Mouse (Mus musculus): ENCODE measurements around the gene Nectin3. TPM values are rescaled to one million over a fixed set of nuclear protein-coding genes. Genes with fewer than 3 reads are reported as not detected.

Gene Nectin3
- polyA plus RNA-seq, 1 experiment from 2014 or later = 11.8 TPM

DNA sequence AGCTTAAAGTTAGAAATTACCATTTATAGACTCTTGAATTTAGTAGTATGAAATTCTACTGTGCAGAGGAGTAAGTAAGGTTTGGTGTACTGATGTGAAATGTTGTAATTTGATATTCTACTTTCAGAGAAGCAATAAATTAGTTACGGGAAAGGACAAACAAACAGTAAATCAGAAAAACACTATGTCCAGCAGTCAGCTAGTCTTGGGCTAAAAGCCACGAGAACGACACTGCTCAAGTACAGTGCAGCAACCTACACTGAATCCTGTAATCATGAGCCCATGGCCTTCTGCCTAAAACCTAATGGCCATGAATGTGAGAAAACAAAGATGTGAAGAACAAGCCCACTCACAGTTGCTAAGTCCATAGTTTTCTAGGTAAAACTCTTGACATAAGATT is 46.9 kb downstream of the Nectin3 start:
- Histone ChIP-seq H3K9ac (ENCODE audit: low read depth, low read length) (no peak overlapping the region), H3K4me1 (ENCODE audit: control insufficient read depth, insufficient read depth, low read depth, low read length) (no peaks in the 10 kb centered on the region), H3K4me3 (ENCODE audit: low read length) (no peak overlapping the region), H3K36me3 (ENCODE audit: control insufficient read depth, insufficient read depth, low read length) (peaks cover 4% of the 10 kb centered on the region; the same call in 1 of the 2 replicates), H3K27me3 (replicated peaks; ENCODE audit: control insufficient read depth, insufficient read depth, low read length) (no peaks in the 10 kb centered on the region), H3K9me3 (ENCODE audit: control insufficient read depth, low read length) (no peaks in the 10 kb centered on the region), H3K4me2 (ENCODE audit: low read length) (no peak overlapping the region), H3K27ac (ENCODE audit: low read depth, low read length) (no peak overlapping the region)
- WGBS = 88% methylated on average over 3 of the region's 3 CpGs
- no peak for ATAC-seq

GRCm38 (mm10) chr16:46449013-46449412 is 49.3 kb downstream of the Nectin3 start:
- Histone ChIP-seq H3K9me3 (ENCODE audit: control insufficient read depth, low read length) (no peaks in the 10 kb centered on the region), H3K4me2 (ENCODE audit: low read length) (no peak overlapping the region), H3K36me3 (ENCODE audit: control insufficient read depth, insufficient read depth, low read length) (peaks cover 4% of the 10 kb centered on the region; the same call in 1 of the 2 replicates), H3K27ac (ENCODE audit: low read depth, low read length) (no peak overlapping the region), H3K27me3 (replicated peaks; ENCODE audit: control insufficient read depth, insufficient read depth, low read length) (no peaks in the 10 kb centered on the region), H3K4me3 (ENCODE audit: low read length) (no peak overlapping the region), H3K4me1 (ENCODE audit: control insufficient read depth, insufficient read depth, low read depth, low read length) (no peaks in the 10 kb centered on the region), H3K9ac (ENCODE audit: low read depth, low read length) (no peak overlapping the region)
- 86% methylated on average over 6 of the region's 6 CpGs for WGBS
- no peak for ATAC-seq

DNA sequence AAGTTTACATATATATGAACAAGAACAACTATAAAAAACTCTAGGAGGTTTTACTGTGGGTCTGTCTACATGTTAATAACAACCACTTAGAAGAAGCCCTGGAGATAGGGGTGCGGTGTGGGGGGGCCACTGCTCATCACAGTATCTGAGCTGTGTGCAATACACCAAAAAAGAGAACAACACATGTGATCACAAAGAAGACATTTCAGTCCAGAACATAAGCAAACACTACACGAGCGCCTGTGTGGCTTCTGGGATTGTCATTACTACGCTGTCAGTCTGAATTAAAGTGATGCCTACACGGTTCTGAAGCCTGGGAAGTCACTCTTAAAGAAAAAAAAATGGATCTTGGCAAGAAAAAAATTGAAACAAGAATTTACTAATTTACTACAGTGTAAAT is 67.0 kb downstream of the Nectin3 start:
- H3K4me3 ChIP-seq (ENCODE audit: low read length) = no peak overlapping the region
- H3K9ac ChIP-seq (ENCODE audit: low read depth, low read length) = no peak overlapping the region
- H3K4me2 ChIP-seq (ENCODE audit: low read length) = no peak overlapping the region
- H3K27me3 ChIP-seq (replicated peaks; ENCODE audit: control insufficient read depth, insufficient read depth, low read length) = no peaks in the 10 kb centered on the region
- 77% methylated on average over 5 of the region's 5 CpGs for WGBS
- no peaks in the 10 kb centered on the region for H3K4me1 ChIP-seq (ENCODE audit: control insufficient read depth, insufficient read depth, low read depth, low read length)
- H3K9me3 ChIP-seq (ENCODE audit: control insufficient read depth, low read length) = no peaks in the 10 kb centered on the region
- no peak overlapping the region for H3K27ac ChIP-seq (ENCODE audit: low read depth, low read length)
- peak; percentile 65 for ATAC-seq
- peaks cover 6% of the 10 kb centered on the region; the same call in 1 of the 2 replicates for H3K36me3 ChIP-seq (ENCODE audit: control insufficient read depth, insufficient read depth, low read length)

DNA sequence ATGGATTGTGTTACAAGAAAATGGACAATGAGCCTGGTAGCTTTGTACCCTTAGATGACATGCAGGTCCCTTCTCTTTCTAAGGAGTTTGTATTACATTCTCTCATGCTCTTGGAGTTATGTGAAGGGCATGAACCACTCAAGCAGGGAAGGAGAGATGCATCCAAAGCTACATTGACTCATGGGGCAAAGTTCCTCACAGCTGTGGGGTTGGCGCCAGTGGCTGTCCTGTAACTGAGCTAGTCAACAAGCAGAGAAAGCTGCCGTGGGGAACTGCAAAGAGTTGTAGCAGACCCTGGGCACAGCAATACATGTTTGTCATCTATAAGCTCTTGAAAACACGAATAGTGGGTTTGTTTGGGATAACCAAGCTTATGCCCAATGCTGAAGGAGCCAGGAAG is 82.1 kb downstream of the Nectin3 start:
- no peak overlapping the region for H3K4me2 ChIP-seq (ENCODE audit: low read length)
- whole genome bisulfite sequencing = 94% methylated on average over 3 of the region's 3 CpGs
- H3K4me1 ChIP-seq (ENCODE audit: control insufficient read depth, insufficient read depth, low read depth, low read length) = no peaks in the 10 kb centered on the region
- no peak for ATAC-seq
- H3K27ac ChIP-seq (ENCODE audit: low read depth, low read length) = no peak overlapping the region
- no peaks in the 10 kb centered on the region for H3K9me3 ChIP-seq (ENCODE audit: control insufficient read depth, low read length)
- no peaks in the 10 kb centered on the region for H3K27me3 ChIP-seq (replicated peaks; ENCODE audit: control insufficient read depth, insufficient read depth, low read length)
- H3K9ac ChIP-seq (ENCODE audit: low read depth, low read length) = no peak overlapping the region
- peaks cover 5% of the 10 kb centered on the region; the same call in 1 of the 2 replicates for H3K36me3 ChIP-seq (ENCODE audit: control insufficient read depth, insufficient read depth, low read length)
- no peak overlapping the region for H3K4me3 ChIP-seq (ENCODE audit: low read length)

- no peak overlapping the region for H3K4me3 ChIP-seq (ENCODE audit: low read length)
- H3K27me3 ChIP-seq (replicated peaks; ENCODE audit: control insufficient read depth, insufficient read depth, low read length) = no peaks in the 10 kb centered on the region
- peaks cover 2% of the 10 kb centered on the region; the same call in 1 of the 2 replicates for H3K4me1 ChIP-seq (ENCODE audit: control insufficient read depth, insufficient read depth, low read depth, low read length)
- 73% methylated on average over 3 of the region's 3 CpGs for WGBS
- H3K27ac ChIP-seq (ENCODE audit: low read depth, low read length) = no peak overlapping the region
- H3K9me3 ChIP-seq (ENCODE audit: control insufficient read depth, low read length) = no peaks in the 10 kb centered on the region
- H3K9ac ChIP-seq (ENCODE audit: low read depth, low read length) = no peak overlapping the region
- no peak overlapping the region for H3K4me2 ChIP-seq (ENCODE audit: low read length)
- no peak for ATAC-seq
- H3K36me3 ChIP-seq (ENCODE audit: control insufficient read depth, insufficient read depth, low read length) = no peaks in the 10 kb centered on the region
Observed at GRCm38 (mm10) chr16:46410739-46411057, 87.6 kb downstream of the Nectin3 start.

- Histone ChIP-seq H3K4me2 (ENCODE audit: low read length) (no peak overlapping the region), H3K4me3 (ENCODE audit: low read length) (no peak overlapping the region), H3K9ac (ENCODE audit: low read depth, low read length) (no peak overlapping the region), H3K27ac (ENCODE audit: low read depth, low read length) (no peak overlapping the region), H3K27me3 (replicated peaks; ENCODE audit: control insufficient read depth, insufficient read depth, low read length) (no peaks in the 10 kb centered on the region), H3K36me3 (ENCODE audit: control insufficient read depth, insufficient read depth, low read length) (no peaks in the 10 kb centered on the region), H3K9me3 (ENCODE audit: control insufficient read depth, low read length) (no peaks in the 10 kb centered on the region), H3K4me1 (ENCODE audit: control insufficient read depth, insufficient read depth, low read depth, low read length) (peaks cover 2% of the 10 kb centered on the region; the same call in 1 of the 2 replicates)
- 71% methylated on average over 6 of the region's 6 CpGs for WGBS
- ATAC-seq = no peak
Observed at GRCm38 (mm10) chr16:46410053-46410738, 88.1 kb downstream of the Nectin3 start.

DNA sequence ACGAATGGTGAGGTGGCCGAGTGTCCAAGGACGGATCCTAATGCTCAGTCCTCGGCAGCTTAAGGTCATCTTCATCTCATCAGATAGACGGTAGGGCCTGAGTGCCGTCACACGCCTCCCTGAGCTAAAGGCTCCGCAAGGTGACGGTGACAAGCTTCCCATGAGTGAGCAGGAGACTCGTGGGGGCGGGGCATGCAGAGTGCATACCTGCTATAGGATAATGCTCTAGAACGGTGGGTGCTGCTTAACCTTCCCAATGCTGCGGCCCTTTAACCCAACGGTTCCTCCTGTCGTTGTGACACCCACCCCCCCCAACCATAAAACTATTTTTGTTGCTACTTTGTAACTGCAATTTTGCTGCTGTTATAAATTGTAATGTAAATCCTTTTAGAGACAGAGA is 90.3 kb downstream of the Nectin3 start:
- Histone ChIP-seq H3K9ac (ENCODE audit: low read depth, low read length) (no peak overlapping the region), H3K4me3 (ENCODE audit: low read length) (no peak overlapping the region), H3K36me3 (ENCODE audit: control insufficient read depth, insufficient read depth, low read length) (no peaks in the 10 kb centered on the region), H3K4me2 (ENCODE audit: low read length) (no peak overlapping the region), H3K9me3 (ENCODE audit: control insufficient read depth, low read length) (no peaks in the 10 kb centered on the region), H3K27me3 (replicated peaks; ENCODE audit: control insufficient read depth, insufficient read depth, low read length) (no peaks in the 10 kb centered on the region), H3K27ac (ENCODE audit: low read depth, low read length) (no peak overlapping the region), H3K4me1 (ENCODE audit: control insufficient read depth, insufficient read depth, low read depth, low read length) (peaks cover 2% of the 10 kb centered on the region; the same call in 1 of the 2 replicates)
- no peak for ATAC-seq
- 96% methylated on average over 15 of the region's 15 CpGs for WGBS

DNA sequence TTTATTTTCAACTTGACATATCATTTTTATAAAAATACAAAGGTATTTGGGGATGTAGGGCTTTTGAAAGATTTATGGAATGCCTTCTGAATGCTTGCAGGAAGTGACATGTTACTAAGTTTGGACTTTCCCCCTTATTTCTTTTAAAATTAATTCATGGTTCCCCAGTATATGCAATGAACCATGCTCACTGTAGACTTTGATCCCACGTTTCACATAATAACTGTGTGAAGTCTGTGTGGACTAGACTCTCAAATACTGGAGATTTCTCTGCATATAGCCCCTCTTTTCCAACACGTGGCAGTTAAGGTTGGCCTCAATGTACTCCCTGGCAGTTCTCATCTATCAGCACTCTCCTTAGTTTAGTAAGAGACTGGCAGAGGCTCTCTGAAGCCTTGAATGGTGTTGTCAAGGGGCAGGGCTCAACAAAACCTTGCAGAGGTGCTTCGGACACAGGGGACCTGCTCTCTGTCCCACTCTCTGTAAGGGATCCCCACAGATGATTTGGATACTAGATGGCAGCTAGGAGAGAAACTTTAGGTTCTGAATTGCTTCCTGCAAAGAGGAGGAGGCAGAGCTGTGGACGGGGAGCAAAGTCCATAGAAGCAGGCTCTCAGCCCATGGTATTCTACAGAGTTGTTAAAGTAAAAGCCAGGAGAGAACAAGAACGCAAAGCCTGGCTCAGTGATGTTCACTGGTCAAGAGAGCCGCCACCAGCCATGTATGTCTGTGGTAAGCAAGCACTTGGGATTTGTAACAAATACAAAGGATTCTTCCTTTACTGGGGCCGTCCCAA is 91.3 kb downstream of the Nectin3 start:
- Histone ChIP-seq H3K4me3 (ENCODE audit: low read length) (no peak overlapping the region), H3K27me3 (replicated peaks; ENCODE audit: control insufficient read depth, insufficient read depth, low read length) (no peaks in the 10 kb centered on the region), H3K27ac (ENCODE audit: low read depth, low read length) (no peak overlapping the region), H3K9ac (ENCODE audit: low read depth, low read length) (no peak overlapping the region), H3K9me3 (ENCODE audit: control insufficient read depth, low read length) (no peaks in the 10 kb centered on the region), H3K36me3 (ENCODE audit: control insufficient read depth, insufficient read depth, low read length) (no peaks in the 10 kb centered on the region), H3K4me2 (ENCODE audit: low read length) (no peak overlapping the region), H3K4me1 (ENCODE audit: control insufficient read depth, insufficient read depth, low read depth, low read length) (peaks cover 2% of the 10 kb centered on the region; the same call in 1 of the 2 replicates)
- no peak for ATAC-seq
- WGBS = 89% methylated on average over 7 of the region's 7 CpGs

DNA sequence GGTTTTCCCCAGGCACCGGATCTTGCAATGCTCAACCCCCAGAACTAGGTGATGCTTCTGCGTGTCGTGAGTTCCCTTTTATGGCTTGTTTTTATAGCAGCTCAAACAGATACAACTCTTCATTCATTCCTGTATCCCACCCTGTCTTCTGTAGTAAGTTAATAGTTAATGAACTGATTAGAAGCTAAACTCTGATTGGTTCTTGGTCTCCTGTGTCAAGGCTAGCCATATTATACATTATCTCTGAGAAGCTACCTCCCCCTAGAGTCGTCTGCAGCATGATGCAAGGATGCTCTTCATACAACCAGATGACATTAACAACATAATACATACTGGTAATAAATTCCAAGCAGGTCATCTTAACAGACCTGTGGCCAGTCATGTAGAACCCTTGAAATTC is 100.4 kb downstream of the Nectin3 start:
- ATAC-seq = no peak
- Histone ChIP-seq H3K4me2 (ENCODE audit: low read length) (no peak overlapping the region), H3K36me3 (ENCODE audit: control insufficient read depth, insufficient read depth, low read length) (peaks cover 3% of the 10 kb centered on the region; the same call in 1 of the 2 replicates), H3K4me3 (ENCODE audit: low read length) (no peak overlapping the region), H3K27me3 (replicated peaks; ENCODE audit: control insufficient read depth, insufficient read depth, low read length) (no peaks in the 10 kb centered on the region), H3K9ac (ENCODE audit: low read depth, low read length) (no peak overlapping the region), H3K4me1 (ENCODE audit: control insufficient read depth, insufficient read depth, low read depth, low read length) (no peaks in the 10 kb centered on the region), H3K27ac (ENCODE audit: low read depth, low read length) (no peak overlapping the region), H3K9me3 (ENCODE audit: control insufficient read depth, low read length) (no peaks in the 10 kb centered on the region)
- WGBS = 91% methylated on average over 4 of the region's 4 CpGs
